Mouse (Mus musculus) adrenal gland, adult 2 months (tissue): Measurements from ENCODE around the gene Nufip1. TPM values are rescaled to one million over a fixed set of nuclear protein-coding genes. Genes with fewer than 3 reads are reported as not detected.

Experiments
- DNase-seq: peaks from one replicate; pipeline ENCODE4 v3.0.0; 2021
- polyA plus RNA-seq: library from polyadenylated mRNA; depleted of rRNA; stranded (reverse); fragments of >200 nt; gene quantifications from 2 replicates; pipeline ENCODE4 v1.2.3, GENCODE M21; 2012; rRNA removed
- total RNA-seq, 2 experiments: library from RNA; stranded (reverse); gene quantifications; 2 replicates each; pipeline ENCODE4 v1.2.3; 2021

Gene Nufip1
- total and polyA plus RNA-seq, 3 experiments: 6.8 to 8.2 (median 6.9) TPM

DNA sequence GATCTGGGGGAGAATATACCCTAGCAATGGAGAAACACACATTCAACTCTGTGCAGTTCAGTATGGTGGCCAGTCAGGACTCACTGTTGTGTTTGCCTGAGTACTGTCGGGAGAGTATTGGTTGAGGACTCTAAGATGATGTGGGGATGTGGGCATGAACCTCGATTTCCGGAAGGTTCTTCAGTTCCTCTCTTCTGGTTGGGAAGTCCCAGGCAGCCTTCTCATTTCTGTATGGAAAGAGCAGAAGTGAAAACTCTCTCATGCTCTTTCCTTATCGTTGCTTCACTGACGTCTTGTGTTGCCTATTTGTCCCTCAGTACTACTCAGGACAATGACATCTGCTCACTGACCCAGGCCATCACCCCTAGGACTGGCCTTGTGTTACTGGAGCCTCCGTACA, 68.7 kb downstream of the Nufip1 start:
- DNase-seq: no peak

DNA sequence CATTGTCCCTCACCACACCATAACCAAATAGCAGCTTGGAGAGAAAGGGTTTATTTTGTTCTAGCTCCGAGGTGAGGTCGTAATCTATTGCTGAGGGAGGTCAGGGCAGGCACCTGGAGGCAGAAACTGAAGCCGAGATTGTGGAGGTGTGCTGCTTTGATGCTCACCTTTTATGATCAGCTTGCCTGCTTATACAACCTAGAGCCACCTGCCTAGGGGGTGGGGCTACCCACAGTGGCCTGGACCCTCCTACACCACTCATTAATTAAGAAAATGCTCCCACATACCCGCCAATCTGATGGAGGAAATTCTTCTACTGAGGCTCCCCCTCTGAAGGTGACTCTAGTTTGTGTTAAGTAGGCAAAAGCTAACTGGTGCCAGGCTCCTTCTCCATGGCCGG, 74.7 kb downstream of the Nufip1 start:
- DNase-seq: no peak

- DNase-seq: no peak
Measured at GRCm38 (mm10) chr14:76186299-76186698, 75.6 kb downstream of the Nufip1 start.

Other genes starting within 250 kb of the Nufip1 start
- not detected for gene Kctd4, start 155.9 kb upstream of the Nufip1 start, total RNA-seq
- gene Kctd4, start 155.9 kb upstream of the Nufip1 start, polyA plus RNA-seq: not detected in 2 replicates
- gene Gtf2f2, start 100.0 kb upstream of the Nufip1 start, total RNA-seq: 10 to 100 TPM; 21.4 to 24.0 TPM
- 1.3 and 2.5 TPM in 2 replicates for gene Gtf2f2, start 100.0 kb upstream of the Nufip1 start, polyA plus RNA-seq
- 10 to 100 TPM; 18.9 to 19.6 TPM for gene Gpalpp1, start 131 bp upstream of the Nufip1 start, total RNA-seq
- 1.4 and 1.6 TPM in 2 replicates for gene Gpalpp1, start 131 bp upstream of the Nufip1 start, polyA plus RNA-seq